Mouse (Mus musculus) limb, embryonic 12.5 days (tissue): ENCODE data around the gene Six2. TPM values are rescaled to one million over a fixed set of nuclear protein-coding genes. Genes with fewer than 3 reads are reported as not detected.

Experiments
- ATAC-seq: fragments of 200-750 bp; cut with Nextera tagmentation; 2 replicates; pipeline ENCODE4 v1.8.0; 2017; ENCODE audit warnings: low read depth, moderate TSS enrichment; ENCODE audit not compliant: insufficient number of reproducible peaks, insufficient read depth, low FRiP score, low TSS enrichment
- H3K27ac ChIP-seq: fragments of 300-500 bp; sonication (generic); 2 replicates; pipeline ENCODE4 v1.5.1; 2016; ENCODE audit warnings: mild to moderate bottlenecking, moderate library complexity
- H3K27me3 ChIP-seq: fragments of 300-500 bp; sonication (generic); 2 replicates; pipeline ENCODE4 v1.6.1; 2016; ENCODE audit warnings: mild to moderate bottlenecking, moderate library complexity
- H3K36me3 ChIP-seq: fragments of 300-500 bp; sonication (generic); 2 replicates; pipeline ENCODE4 v1.6.1; 2016; ENCODE audit warnings: mild to moderate bottlenecking, moderate library complexity
- H3K4me1 ChIP-seq: fragments of 300-500 bp; sonication (generic); replicated peaks from 2 replicates; pipeline ENCODE4 v1.6.1; 2016
- H3K4me2 ChIP-seq: fragments of 300-500 bp; sonication (generic); 2 replicates; pipeline ENCODE4 v1.6.1; 2016; ENCODE audit warnings: mild to moderate bottlenecking, moderate library complexity
- H3K4me3 ChIP-seq: fragments of 300-500 bp; sonication (generic); replicated peaks from 2 replicates; pipeline ENCODE4 v1.5.1; 2016; ENCODE audit warnings: mild to moderate bottlenecking
- H3K9ac ChIP-seq: fragments of 300-500 bp; sonication (generic); replicated peaks from 2 replicates; pipeline ENCODE4 v1.6.1; 2016; ENCODE audit warnings: mild to moderate bottlenecking, moderate library complexity
- H3K9me3 ChIP-seq: fragments of 300-500 bp; sonication (generic); 2 replicates; pipeline ENCODE4 v1.6.1; 2016; ENCODE audit warnings: mild to moderate bottlenecking, moderate library complexity
- WGBS: fragments of 180-500 bp; shearing (Covaris S2); methylation state at CpG from one replicate; pipeline ENCODE4 v1.1.7; 2016; 5-methylcytosine and 5-hydroxymethylcytosine counted together
- polyA plus RNA-seq: library from polyadenylated mRNA; unstranded; fragments of >200 nt; fragmentation: Nextera tagmentation; extraction: Ambion mirVana; gene quantifications from 2 replicates; pipeline ENCODE4 v1.2.1, GENCODE M21; 2016

The Six2 gene
- polyA plus RNA-seq, 1 experiment from 2014 or later, result 12.3 TPM

- H3K9ac ChIP-seq, result peak overlapping the region; percentile 86
- H3K4me1 ChIP-seq, result peaks cover 47% of the 10 kb centered on the region
- peaks cover 95% of the 10 kb centered on the region for H3K27me3 ChIP-seq
- H3K36me3 ChIP-seq, result no peaks in the 10 kb centered on the region
- H3K27ac ChIP-seq, result no peak overlapping the region
- WGBS, result 4% methylated on average over 25 of the region's 25 CpGs
- peak overlapping the region; percentile 59 for H3K4me3 ChIP-seq
- peak overlapping the region; percentile 72 for H3K4me2 ChIP-seq
- H3K9me3 ChIP-seq, result no peaks in the 10 kb centered on the region
- no peak for ATAC-seq
Measured at GRCm38 (mm10) chr17:85683111-85683983, 4.7 kb downstream of the Six2 start.

GRCm38 (mm10) chr17:85682181-85682710 lies 5.8 kb downstream of the Six2 start:
- H3K27ac ChIP-seq, result no peak overlapping the region
- WGBS, result 5% methylated on average over 7 of the region's 7 CpGs
- peaks cover 97% of the 10 kb centered on the region for H3K27me3 ChIP-seq
- no peak overlapping the region for H3K9ac ChIP-seq
- ATAC-seq, result no peak
- H3K4me3 ChIP-seq, result no peak overlapping the region
- no peaks in the 10 kb centered on the region for H3K36me3 ChIP-seq
- 0 out of 2 replicates have a peak overlapping the region, but pooled peaks have one; percentile 2 for H3K4me2 ChIP-seq
- no peaks in the 10 kb centered on the region for H3K9me3 ChIP-seq
- peaks cover 40% of the 10 kb centered on the region for H3K4me1 ChIP-seq

- no peak overlapping the region for H3K4me3 ChIP-seq
- no peak overlapping the region for H3K27ac ChIP-seq
- whole genome bisulfite sequencing, result 6% methylated on average over 6 of the region's 6 CpGs
- no peaks in the 10 kb centered on the region for H3K9me3 ChIP-seq
- H3K4me2 ChIP-seq, result 0 out of 2 replicates have a peak overlapping the region, but pooled peaks have one; percentile 2
- H3K9ac ChIP-seq, result no peak overlapping the region
- no peaks in the 10 kb centered on the region for H3K36me3 ChIP-seq
- H3K27me3 ChIP-seq, result peaks cover 97% of the 10 kb centered on the region
- H3K4me1 ChIP-seq, result peaks cover 38% of the 10 kb centered on the region
- no peak for ATAC-seq
Measured at GRCm38 (mm10) chr17:85681741-85682140, 6.3 kb downstream of the Six2 start.

- peak overlapping the region; percentile 53 for H3K4me2 ChIP-seq
- H3K4me1 ChIP-seq, result peaks cover 38% of the 10 kb centered on the region
- H3K4me3 ChIP-seq, result peak overlapping the region; percentile 5; the same call in 1 of the 2 replicates
- H3K9me3 ChIP-seq, result no peaks in the 10 kb centered on the region
- no peak for ATAC-seq
- 6% methylated on average over 19 of the region's 19 CpGs for WGBS
- H3K27me3 ChIP-seq, result peaks cover 97% of the 10 kb centered on the region
- H3K27ac ChIP-seq, result no peak overlapping the region
- no peaks in the 10 kb centered on the region for H3K36me3 ChIP-seq
- no peak overlapping the region for H3K9ac ChIP-seq
Measured at GRCm38 (mm10) chr17:85680851-85681550, 7.1 kb downstream of the Six2 start.

- Histone ChIP-seq H3K4me1 (peaks cover 38% of the 10 kb centered on the region), H3K9ac (no peak overlapping the region), H3K9me3 (no peaks in the 10 kb centered on the region), H3K36me3 (no peaks in the 10 kb centered on the region), H3K27ac (no peak overlapping the region), H3K4me3 (peak overlapping the region; percentile 29), H3K27me3 (peaks cover 96% of the 10 kb centered on the region), H3K4me2 (peak overlapping the region; percentile 53)
- ATAC-seq, result no peak
- 2% methylated on average over 21 of the region's 21 CpGs for WGBS
Measured at GRCm38 (mm10) chr17:85680116-85680850, 7.8 kb downstream of the Six2 start.

- no peaks in the 10 kb centered on the region for H3K36me3 ChIP-seq
- 2% methylated on average over 15 of the region's 15 CpGs for WGBS
- no peak overlapping the region for H3K9ac ChIP-seq
- H3K4me2 ChIP-seq, result peak overlapping the region; percentile 53
- no peak overlapping the region for H3K27ac ChIP-seq
- H3K4me1 ChIP-seq, result peaks cover 34% of the 10 kb centered on the region
- no peaks in the 10 kb centered on the region for H3K9me3 ChIP-seq
- no peak for ATAC-seq
- H3K27me3 ChIP-seq, result peaks cover 95% of the 10 kb centered on the region
- H3K4me3 ChIP-seq, result peak overlapping the region; percentile 29
Measured at GRCm38 (mm10) chr17:85679651-85680050, 8.4 kb downstream of the Six2 start.

- H3K4me3 ChIP-seq, result peak overlapping the region; percentile 32
- peaks cover 64% of the 10 kb centered on the region for H3K27me3 ChIP-seq
- H3K36me3 ChIP-seq, result no peaks in the 10 kb centered on the region
- peak; percentile 54; the same call in 1 of the 2 replicates for ATAC-seq
- H3K9me3 ChIP-seq, result no peaks in the 10 kb centered on the region
- under 1% methylated on average over 20 of the region's 20 CpGs for WGBS
- H3K4me1 ChIP-seq, result peaks cover 9% of the 10 kb centered on the region
- peak overlapping the region; percentile 47 for H3K9ac ChIP-seq
- peak overlapping the region; percentile 60 for H3K4me2 ChIP-seq
- no peak overlapping the region for H3K27ac ChIP-seq
Measured at GRCm38 (mm10) chr17:85664618-85665320, 23.3 kb downstream of the Six2 start.

- Histone ChIP-seq H3K4me2 (peak overlapping the region; percentile 60), H3K4me1 (peaks cover 9% of the 10 kb centered on the region), H3K27ac (no peak overlapping the region), H3K36me3 (no peaks in the 10 kb centered on the region), H3K9me3 (no peaks in the 10 kb centered on the region), H3K27me3 (peaks cover 65% of the 10 kb centered on the region), H3K9ac (no peak overlapping the region), H3K4me3 (peak overlapping the region; percentile 32; the same call in 1 of the 2 replicates)
- WGBS, result 20% methylated on average over 2 of the region's 2 CpGs
- no peak; the same call in 1 of the 2 replicates for ATAC-seq
Measured at GRCm38 (mm10) chr17:85664202-85664601, 23.9 kb downstream of the Six2 start.

- Histone ChIP-seq H3K27me3 (peaks cover 50% of the 10 kb centered on the region), H3K4me2 (no peak overlapping the region), H3K4me1 (peaks cover 9% of the 10 kb centered on the region), H3K9me3 (no peaks in the 10 kb centered on the region), H3K36me3 (no peaks in the 10 kb centered on the region), H3K9ac (no peak overlapping the region), H3K4me3 (no peak overlapping the region), H3K27ac (no peak overlapping the region)
- ATAC-seq, result no peak
- WGBS, result 64% methylated on average over 5 of the region's 5 CpGs
Measured at GRCm38 (mm10) chr17:85661521-85661920, 26.6 kb downstream of the Six2 start.

- Histone ChIP-seq H3K9ac (no peak overlapping the region), H3K4me2 (no peak overlapping the region), H3K27me3 (peaks cover 42% of the 10 kb centered on the region), H3K4me1 (peaks cover 9% of the 10 kb centered on the region), H3K9me3 (no peaks in the 10 kb centered on the region), H3K4me3 (no peak overlapping the region), H3K27ac (no peak overlapping the region), H3K36me3 (no peaks in the 10 kb centered on the region)
- no peak for ATAC-seq
- WGBS, result 90% methylated on average over 1 of the region's 1 CpGs
Measured at GRCm38 (mm10) chr17:85660016-85660415, 28.1 kb downstream of the Six2 start.
